Mouse (Mus musculus) gonadal fat pad, adult 2 months (tissue): ENCODE data around the gene Slc2a5. TPM values are rescaled to one million over a fixed set of nuclear protein-coding genes. Genes with fewer than 3 reads are reported as not detected.

Source experiments
- DNase-seq: peaks from one replicate; pipeline ENCODE4 v3.0.0-alpha.2; 2012; ENCODE audit warnings: low read depth
- polyA plus RNA-seq: library from polyadenylated mRNA; depleted of rRNA; stranded (reverse); fragments of >200 nt; gene quantifications from 2 replicates; pipeline ENCODE4 v1.2.3, GENCODE M21; 2012

Gene Slc2a5
- polyA plus RNA-seq, 1 experiment: 35.9 TPM

DNA sequence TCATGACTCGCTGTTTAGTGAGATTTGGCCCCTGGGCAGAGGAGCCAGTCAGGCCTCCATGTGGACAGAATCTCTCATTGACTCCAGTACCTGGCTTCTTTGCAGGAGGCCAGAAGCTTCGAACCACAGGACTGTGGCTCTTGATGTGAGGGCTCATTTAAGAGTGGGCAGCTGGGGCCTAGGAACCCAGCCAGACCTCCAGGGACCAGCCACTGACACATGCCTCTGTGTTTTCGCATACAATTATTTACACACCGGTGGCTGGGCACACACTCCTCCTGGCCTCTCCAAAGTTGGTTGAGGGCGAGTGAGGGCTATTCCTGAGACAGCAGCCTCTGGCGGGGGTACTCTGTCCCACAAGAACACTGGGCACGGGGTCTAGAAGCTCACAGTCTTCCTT lies 21.3 kb downstream of the Slc2a5 start:
- DNase-seq: no peak

DNA sequence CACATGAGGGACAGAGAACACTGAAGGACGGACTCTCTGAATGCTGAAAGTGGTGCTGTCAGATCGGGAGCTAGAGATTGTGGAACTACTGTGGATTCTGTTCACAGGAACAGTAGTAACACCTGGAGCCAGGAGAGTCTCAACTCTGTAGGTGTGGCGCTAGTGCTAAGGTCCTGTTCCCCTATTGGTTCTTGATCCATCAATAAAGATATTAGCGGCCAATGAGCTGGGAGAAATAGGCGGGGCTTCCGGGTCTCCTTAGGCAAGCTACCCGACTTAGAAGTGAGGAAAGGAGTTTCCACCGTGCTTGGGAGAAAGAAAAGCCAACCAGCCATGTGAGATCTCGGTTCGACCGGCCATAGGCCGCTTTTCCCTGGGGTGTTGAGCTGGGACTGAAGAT lies 25.2 kb downstream of the Slc2a5 start:
- no peak for DNase-seq

DNA sequence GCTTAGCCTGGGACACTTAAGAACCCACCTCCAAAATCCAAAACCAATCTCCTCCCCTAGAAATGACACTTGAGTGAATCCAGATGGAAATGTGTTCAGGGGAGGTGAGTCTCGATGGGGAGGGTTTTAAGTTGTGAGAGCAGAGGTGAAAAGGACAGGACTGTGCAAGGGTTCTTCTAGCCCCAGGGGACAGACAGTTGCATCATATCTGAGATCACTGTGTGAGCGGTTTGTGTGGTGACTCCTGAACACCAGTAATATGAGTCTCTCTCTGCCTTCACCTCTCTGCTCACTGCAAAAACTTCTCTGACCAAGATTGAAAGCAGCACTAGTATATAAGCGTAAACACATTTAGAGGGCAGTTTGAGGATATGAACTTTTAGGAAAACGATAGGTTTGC lies 27.2 kb downstream of the Slc2a5 start:
- DNase-seq: no peak

DNA sequence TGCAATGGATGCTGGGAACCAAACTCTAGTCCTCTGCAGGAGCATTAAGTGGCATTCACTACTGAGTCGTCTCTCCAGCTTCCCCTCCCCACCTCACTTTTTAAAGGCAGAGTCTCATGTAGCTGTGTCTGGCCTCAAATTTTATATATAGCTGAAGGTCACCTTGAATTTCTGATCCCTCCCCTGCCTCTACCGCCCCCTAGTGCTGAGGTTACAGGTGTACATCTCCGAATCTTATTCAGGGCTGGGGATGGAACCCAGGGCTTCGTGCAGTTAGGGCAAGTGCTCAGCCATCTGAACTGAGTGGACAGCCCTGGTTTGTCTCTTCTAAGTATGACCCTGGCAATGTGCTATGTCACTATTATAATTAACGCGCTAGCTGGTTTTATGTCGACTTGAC lies 32.0 kb downstream of the Slc2a5 start:
- DNase-seq: no peak

DNA sequence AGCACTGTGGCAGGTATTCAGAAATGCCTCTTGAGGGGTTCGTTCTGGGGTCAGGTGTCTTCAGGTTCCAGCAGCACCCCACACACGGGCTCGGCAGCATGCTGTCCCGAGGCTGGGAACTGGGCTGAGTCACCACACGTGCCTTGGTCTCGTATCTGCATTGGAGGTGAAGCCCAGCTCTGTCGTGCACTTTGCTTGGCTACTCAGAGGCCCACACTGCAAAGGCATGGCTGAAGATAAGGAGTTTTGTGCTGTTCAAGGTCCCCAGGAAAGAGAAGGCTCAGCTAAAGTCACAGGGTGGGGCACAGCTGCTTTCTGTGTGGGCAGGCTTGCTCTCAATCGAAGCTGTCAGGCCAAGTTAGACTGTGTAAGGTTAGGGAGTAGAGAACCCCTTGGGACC lies 33.4 kb downstream of the Slc2a5 start:
- DNase-seq: no peak

DNA sequence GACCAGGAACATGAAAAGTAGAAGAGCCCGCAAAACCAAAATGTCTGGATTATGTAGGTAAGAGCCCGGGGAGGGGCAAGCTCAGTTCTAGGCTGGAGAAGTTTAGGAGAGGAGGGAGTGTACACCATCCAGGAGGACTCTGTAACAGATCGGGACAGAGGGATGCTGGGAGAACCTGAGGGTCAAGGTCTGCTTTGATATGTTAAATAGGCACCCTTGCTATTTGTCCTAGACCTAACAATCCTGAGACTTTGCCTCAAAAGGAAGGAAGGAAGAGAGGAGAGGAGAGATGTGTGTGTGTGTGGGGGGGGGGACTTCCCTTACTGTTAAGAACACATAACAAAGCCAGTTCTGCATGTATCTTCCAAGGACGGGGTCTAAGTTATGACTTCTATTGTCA lies 36.2 kb downstream of the Slc2a5 start:
- DNase-seq: no peak

DNA sequence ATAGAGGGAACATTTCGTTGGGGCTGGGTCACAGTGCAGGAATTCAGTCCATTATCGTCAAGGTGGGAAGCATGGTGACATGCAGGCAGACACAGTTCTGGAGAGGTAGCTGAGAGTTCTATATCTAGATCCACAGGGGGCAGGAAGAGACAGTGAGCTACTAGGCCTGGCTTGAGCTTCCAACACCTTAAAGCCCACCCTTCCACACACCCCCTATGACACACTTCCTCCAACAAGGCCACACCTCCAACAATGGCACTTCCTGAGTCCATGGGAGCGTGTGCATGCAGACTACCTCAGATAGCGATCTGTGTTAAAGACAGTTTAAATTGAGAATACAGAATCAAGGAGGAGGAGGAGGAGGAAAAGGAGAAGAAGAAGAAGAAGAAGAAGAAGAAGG lies 36.6 kb downstream of the Slc2a5 start:
- no peak for DNase-seq

DNA sequence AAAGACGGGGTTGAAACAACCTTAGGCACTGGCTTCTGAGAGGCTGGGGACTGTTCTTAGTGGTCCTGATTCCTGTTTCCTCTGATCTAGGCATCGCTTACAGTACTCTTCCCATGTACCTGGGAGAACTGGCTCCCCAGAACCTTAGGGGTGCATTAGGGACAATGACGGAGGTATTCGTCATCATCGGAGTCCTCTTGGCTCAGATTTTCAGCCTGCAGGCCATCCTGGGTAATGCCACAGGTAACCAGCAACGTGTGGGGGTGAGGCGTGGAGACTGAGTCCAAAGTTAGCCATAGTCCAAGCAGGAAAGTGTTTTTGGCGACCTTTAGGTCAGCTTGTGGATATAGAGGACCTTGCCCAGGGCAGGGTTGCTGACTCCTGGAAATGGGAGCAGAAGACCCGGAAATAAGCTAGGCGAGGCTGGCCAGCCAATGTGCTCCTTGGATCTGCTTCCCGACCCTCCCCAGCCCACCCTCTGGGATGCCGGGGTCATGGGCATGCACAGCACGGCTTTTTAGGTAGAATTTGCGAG lies 38.3 kb downstream of the Slc2a5 start:
- no peak for DNase-seq

DNA sequence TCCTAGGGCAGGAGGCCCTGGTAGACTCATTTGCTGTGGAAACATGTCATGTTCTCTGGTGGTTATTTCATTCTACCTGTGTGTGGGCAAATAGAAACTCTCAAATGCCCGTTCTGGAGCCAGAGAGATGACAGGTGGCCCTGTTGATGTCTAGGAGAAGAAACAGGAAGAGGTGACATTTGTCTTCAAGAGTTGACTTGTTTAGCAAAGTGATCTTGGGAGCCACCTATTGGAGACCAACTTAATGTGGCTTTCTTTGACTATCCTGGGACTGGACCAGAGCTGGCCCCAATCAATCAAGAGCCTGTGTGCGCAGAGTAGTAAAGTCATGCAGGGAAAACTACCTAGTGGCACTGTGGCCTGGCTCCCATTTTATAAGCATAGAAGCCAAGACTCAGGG lies 40.4 kb downstream of the Slc2a5 start:
- no peak for DNase-seq

DNA sequence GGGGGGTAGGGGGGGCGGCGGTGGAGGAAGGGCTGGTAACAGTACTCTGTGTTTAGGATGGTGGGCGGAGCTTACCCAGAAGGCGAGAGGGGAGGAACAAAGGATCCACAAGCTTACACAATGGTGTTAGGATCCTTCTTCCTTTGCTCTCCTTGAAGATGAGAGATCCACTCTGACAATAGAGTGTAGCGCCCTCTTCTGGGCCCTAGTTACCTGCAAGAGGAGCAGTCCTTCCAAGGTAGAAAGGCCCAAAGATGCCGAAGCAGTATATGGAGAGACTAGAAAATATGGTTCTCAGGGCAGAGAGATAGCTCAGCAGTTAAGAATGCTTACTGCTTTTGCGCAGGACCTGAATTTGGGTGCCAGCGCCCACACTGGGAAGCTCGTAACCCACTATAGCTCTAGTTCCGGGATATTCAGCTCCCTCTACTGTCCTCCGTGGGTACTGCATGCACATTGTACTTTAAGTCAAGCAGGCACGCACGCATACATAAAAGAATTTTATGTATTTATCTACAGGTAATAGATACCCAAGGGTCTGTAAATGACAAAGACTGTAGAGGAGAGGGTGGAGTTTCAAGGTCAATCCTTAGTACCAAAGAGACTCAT lies 43.6 kb downstream of the Slc2a5 start:
- DNase-seq: no peak

DNA sequence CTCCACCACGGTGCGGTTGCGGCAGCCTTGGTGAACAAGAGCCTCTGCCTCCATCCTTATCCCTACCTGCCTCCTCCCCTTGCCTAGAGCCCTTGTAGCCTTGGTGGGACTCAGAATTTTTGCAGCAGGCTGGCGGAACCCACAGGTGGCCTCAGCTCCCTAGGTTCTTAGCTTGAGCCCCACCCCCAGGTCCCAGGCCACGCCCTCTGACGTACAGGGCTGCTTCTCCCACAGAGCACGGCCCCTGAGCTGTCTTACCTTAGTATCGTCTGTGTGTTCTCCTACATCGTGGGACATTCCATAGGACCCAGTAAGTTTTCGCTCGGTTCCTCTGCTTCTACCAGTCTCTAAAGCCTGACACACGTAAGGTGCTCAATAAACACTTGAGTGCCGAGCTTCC lies 45.8 kb downstream of the Slc2a5 start:
- no peak for DNase-seq

DNA sequence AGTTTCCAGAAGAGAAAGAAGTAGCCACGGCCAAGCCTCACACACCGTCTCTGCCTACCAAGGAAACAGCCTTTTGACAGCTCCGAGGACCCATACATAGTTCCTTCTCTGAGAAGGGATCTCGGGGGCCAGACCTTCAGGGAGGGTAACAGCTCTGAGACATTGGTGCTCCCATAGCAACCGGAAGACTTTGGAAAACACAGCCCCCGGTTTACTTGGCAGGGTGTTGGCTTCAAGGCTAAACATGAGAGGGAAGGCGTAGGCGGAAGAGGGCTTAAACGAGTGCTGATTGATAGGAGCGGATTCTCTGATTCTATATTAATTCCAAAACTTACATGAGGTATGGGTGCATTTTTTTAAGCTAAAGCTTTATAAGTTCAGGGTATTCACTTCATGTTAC lies 49.3 kb downstream of the Slc2a5 start:
- DNase-seq: no peak

DNA sequence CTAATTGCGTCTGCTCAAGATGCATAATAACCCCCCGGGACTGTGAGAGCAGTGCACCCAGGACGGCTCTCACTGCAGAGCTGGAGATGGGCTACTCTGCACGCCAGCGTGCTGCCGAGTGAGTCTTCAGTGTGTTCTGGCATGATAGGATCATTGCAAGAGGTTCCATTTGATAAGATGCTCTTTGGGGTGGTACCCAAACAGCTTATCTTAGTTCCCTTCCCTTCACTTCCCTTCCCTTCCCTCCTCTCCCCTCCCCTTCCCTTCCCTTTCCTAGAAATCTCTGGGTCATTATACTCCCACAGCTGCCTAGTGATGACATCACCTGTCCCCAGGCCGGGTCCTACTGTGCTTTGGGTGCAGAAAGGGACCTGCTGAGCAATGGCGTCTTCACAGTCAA lies 53.0 kb downstream of the Slc2a5 start:
- DNase-seq: no peak

DNA sequence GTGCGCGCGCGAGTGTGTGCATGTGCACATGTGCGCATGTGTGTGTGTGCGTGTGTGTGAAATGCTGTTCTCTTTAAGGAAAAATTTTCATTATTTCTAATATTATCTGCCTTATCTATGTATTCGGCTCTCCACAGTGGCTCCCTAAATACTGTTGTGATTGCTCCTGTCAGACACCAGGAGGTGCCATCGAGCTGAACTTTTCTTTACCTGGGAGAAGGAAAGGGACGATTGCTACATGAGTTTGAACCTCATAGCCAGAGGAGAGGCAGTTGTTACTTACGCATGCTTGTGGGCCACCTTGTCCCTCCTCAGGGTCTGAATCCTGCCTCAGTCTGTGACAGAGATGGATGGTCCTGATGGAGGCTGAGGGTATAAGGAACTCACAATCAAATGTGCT lies 54.2 kb downstream of the Slc2a5 start:
- no peak for DNase-seq

DNA sequence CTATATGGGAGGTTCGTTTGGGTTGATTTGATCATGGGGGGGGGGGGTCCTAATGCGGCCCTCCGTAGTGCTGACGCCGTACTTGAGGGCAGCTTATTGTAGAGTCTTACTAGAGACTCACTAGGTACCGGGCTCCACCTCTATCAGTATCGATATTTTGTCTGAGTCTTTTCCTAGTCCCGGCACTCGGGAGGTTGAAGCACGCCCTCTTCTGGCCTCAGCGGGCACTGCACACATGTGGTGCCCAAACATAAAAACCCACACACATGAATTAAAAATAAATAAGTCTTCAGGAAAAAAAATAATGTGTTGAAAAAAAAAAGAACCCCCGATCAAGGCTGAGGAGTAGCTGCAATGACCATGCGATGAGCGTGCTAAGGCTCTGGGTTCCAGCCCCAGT lies 54.9 kb downstream of the Slc2a5 start:
- no peak for DNase-seq

DNA sequence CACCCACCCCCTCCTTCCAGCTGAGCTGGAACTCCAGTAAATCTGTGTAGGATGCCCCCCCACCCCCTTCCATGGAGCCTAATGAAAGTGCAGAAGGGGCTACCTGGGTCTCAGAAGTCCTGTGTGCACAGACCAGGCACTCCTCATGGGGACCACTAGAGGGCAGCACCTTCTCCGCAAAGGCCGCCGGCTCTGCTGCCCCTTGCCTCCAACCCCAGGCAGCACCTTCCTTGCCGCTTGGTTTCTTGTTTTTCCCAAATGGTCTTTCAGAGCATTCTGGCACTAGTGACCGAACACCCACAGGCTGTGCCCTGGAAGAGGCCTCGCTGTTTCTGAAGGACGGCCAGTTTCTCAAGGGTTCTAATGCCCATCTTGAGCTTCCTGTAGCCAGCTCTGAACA lies 57.5 kb downstream of the Slc2a5 start:
- no peak for DNase-seq

DNA sequence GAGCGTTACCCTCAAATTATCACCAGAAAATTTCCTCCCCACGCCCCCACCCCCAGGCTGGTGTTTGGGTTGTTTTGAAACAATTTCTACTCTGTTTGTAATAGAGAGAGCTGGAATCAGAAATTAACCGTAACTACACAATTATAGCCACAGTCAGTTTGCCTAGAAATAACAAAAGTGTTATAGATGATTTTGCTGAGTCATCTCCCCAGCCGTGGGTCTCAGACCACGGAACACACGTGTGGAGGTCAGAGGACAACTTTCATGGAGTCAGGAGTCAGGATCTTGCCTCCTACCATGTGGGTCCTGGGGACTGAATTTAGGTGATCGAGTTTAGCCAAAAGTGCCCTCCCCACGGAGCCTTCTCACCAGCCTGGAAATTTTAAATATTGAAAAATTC lies 58.0 kb downstream of the Slc2a5 start:
- no peak for DNase-seq

DNA sequence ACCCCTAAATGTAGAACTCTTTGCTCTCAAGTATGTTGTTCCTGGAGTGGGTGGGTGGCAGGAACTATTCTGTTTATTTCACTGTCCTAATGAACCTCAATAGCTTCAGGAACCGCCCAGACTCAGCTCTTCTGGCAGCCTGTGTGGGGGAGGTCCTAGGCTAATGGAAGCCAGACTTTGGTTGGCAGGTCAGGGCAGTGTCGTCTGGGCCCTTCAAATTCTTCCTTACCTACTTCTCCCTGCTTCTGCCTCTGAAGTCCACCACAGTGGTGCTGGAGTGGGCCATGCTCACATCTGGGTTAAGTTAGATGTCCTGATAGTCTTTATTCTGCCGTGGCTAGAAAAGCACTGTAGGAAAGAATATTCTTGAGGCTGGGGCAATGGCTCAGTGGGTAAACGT lies 59.0 kb downstream of the Slc2a5 start:
- no peak for DNase-seq

DNA sequence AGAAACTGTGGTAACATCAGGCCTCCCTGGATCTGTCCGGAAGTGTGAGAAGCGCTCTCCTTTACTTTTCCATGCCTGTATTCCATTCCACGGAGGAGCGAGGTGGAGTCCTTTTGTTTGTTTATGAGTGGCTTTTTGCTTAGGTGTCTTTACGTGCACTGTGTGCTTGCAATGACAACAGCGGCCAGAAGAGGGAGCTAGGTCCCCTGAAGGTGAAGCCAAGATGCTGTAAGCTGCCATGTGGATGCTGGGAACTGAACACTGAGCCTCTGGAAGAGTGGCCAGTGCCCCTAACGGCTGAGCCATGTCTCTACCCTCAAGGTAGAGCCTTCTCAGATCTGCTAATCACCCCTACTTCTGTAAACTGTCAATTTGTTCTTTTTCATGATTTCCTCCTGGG lies 62.2 kb downstream of the Slc2a5 start:
- DNase-seq: no peak

DNA sequence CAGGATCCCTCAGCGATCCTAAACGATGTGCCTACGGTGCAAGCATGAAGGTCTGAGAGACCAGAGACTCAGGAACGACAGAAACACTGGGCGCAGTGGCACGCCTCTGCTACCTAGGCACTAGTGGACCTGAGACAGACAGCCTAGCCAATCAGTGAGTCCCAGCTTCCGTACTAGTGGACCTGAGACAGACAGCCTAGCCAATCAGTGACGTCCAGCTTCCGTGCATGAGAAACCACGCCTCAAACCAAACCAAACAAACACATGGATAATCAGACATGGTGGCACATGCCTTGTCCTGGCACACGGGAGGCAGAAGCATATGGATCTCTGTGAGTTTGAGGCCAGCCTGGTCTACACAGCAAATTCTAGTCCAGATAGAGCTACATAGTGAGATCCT lies 69.2 kb downstream of the Slc2a5 start:
- DNase-seq: no peak

DNA sequence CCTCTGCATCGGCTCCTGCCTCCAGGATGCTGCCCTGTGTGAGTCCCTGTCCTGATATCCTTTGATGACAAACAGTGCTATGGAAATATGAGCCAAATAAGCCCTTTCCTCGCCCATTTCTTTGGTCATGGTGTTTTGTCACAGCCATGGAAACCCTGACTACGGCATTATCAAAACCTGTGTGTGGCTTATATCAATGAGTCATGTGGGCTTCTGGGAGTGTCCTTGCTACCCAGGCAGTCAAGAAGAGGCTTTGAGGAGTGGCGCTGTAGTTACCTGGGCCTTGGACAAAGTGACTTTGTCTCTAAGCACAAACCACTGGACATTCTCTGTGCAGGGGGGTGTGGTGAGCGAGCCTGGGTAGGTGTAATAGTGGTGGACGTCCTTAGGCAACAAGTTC lies 73.1 kb downstream of the Slc2a5 start:
- DNase-seq: no peak
